Mouse (Mus musculus) lung, adult 18-20 months (tissue): ENCODE measurements around the gene Gmds.
A peak's percentile ranks its signal among the peaks of the same experiment; 100 is the strongest.

Source experiments
- DNase-seq, 2 experiments: peaks; one replicate each; pipeline ENCODE4 v3.0.0; 2022; ENCODE audit warnings: mixed read lengths in 2 of 2

Gmds gene

GRCm38 (mm10) chr13:32026226-32026975, 312.1 kb downstream of the Gmds start:
- DNase-seq = no peak

- DNase-seq = no peak
These were observed 313.7 kb downstream of the Gmds start for GRCm38 (mm10) chr13:32024822-32025221.

GRCm38 (mm10) chr13:32020455-32021249, 317.9 kb downstream of the Gmds start:
- DNase-seq = no peak

GRCm38 (mm10) chr13:32019256-32019620, 319.3 kb downstream of the Gmds start:
- no peak for DNase-seq

GRCm38 (mm10) chr13:32018518-32019255, 319.9 kb downstream of the Gmds start:
- DNase-seq = peak; percentile 48 to 61

- DNase-seq = peak in 1 of 2 experiments; percentile 21
These were observed 329.7 kb downstream of the Gmds start for GRCm38 (mm10) chr13:32008802-32009201.

GRCm38 (mm10) chr13:32008116-32008641, 330.4 kb downstream of the Gmds start:
- no peak for DNase-seq

GRCm38 (mm10) chr13:31993391-31993790, 345.1 kb downstream of the Gmds start:
- no peak for DNase-seq

GRCm38 (mm10) chr13:31992409-31993201, 345.9 kb downstream of the Gmds start:
- peak; percentile 7 to 21 for DNase-seq

- no peak for DNase-seq
These were observed 357.3 kb downstream of the Gmds start for GRCm38 (mm10) chr13:31981198-31981597.

GRCm38 (mm10) chr13:31978126-31978525, 360.4 kb downstream of the Gmds start:
- DNase-seq = no peak

GRCm38 (mm10) chr13:31974751-31975479, 363.6 kb downstream of the Gmds start:
- no peak for DNase-seq

- no peak for DNase-seq
These were observed 367.5 kb downstream of the Gmds start for GRCm38 (mm10) chr13:31971040-31971501.

- no peak for DNase-seq
These were observed 370.3 kb downstream of the Gmds start for GRCm38 (mm10) chr13:31968272-31968671.

- DNase-seq = no peak
These were observed 371.5 kb downstream of the Gmds start for GRCm38 (mm10) chr13:31966931-31967532.

GRCm38 (mm10) chr13:31960514-31960913, 378.0 kb downstream of the Gmds start:
- DNase-seq = no peak

GRCm38 (mm10) chr13:31958346-31959335, 379.9 kb downstream of the Gmds start:
- peak in 1 of 2 experiments; percentile 3 for DNase-seq

- DNase-seq = peak; percentile 56 to 58
These were observed 382.0 kb downstream of the Gmds start for GRCm38 (mm10) chr13:31956584-31956983.

GRCm38 (mm10) chr13:31956112-31956511, 382.4 kb downstream of the Gmds start:
- DNase-seq = no peak

GRCm38 (mm10) chr13:31955171-31955570, 383.4 kb downstream of the Gmds start:
- DNase-seq = no peak
